Comparison of ENCODE assay signal across 17 mouse cellular contexts in the genomic region with DNA sequence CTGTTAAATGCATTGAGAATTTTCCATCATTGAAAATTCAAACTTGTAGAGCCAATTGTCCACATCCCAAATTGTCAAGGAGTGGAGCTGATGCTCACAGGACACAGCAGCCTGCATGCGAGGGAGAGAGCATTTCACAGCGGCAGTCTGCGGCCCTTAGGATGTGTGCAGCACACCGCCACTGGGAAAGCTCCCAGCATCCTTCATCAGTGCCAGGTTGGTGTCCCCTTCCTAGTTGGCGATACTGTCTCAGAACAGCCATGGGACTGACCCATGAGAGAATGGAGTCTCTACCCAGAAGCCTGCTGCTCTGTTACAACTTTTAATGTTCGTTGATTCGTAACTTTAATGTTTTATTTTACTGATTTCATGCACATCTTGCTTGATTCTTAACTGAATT.
"Had no signal": no experiment of that assay in that cellular context is flagged by ENCODE, and none has a peak within 500 bp of the region (broad histone marks: within the 10 kb centered on the region; RNA-seq: fewer than 3 reads in every experiment).

No protein-coding gene starts in this region.

- H3K36me3 ChIP-seq: kidney, embryonic 15.5 days; liver, embryonic 13.5 days; stomach, embryonic 15.5 days had no signal

- H3K27me3 ChIP-seq: kidney, embryonic 15.5 days; liver, embryonic 13.5 days; stomach, embryonic 15.5 days had no signal

- H3K4me3 ChIP-seq: kidney, embryonic 15.5 days; left cerebral cortex, adult 2 months; liver, embryonic 13.5 days; stomach, embryonic 15.5 days had no signal

- DNase-seq: kidney, adult 8-10 months; kidney, postnatal 10 days; kidney, postnatal 36 days; layer of hippocampus, postnatal 36 days; liver, embryonic 13.5 days; lung, adult 2 months; lung, postnatal 14 days; midbrain, embryonic 14.5 days; right cerebral cortex, adult 18-20 months; right cerebral cortex, postnatal 14 days; right cerebral cortex, postnatal 4 days; thymus, postnatal 14 days; thymus, postnatal 4 days had no signal

- H3K27ac ChIP-seq: kidney, embryonic 15.5 days; left cerebral cortex, adult 2 months; liver, embryonic 13.5 days; macrophage; stomach, embryonic 15.5 days had no signal

- H3K9ac ChIP-seq: kidney, embryonic 15.5 days; liver, embryonic 13.5 days; stomach, embryonic 15.5 days had no signal

- H3K4me2 ChIP-seq: kidney, embryonic 15.5 days; liver, embryonic 13.5 days; stomach, embryonic 15.5 days had no signal

- H3K9me3 ChIP-seq: kidney, embryonic 15.5 days; liver, embryonic 13.5 days; stomach, embryonic 15.5 days had no signal

- H3K4me1 ChIP-seq: kidney, embryonic 15.5 days; liver, embryonic 13.5 days; stomach, embryonic 15.5 days had no signal
